Mouse (Mus musculus) fibroblast of lung, adult 2 months (primary cell): ENCODE data around the gene Xcl1.

ENCODE experiments used
- DNase-seq: peaks from one replicate; pipeline ENCODE4 v3.0.0-alpha.2; 2011; ENCODE audit warnings: low read depth

Xcl1 gene

GRCm38 (mm10) chr1:164905047-164905446, 30.3 kb downstream of the Xcl1 start:
- DNase-seq, result no peak

DNA sequence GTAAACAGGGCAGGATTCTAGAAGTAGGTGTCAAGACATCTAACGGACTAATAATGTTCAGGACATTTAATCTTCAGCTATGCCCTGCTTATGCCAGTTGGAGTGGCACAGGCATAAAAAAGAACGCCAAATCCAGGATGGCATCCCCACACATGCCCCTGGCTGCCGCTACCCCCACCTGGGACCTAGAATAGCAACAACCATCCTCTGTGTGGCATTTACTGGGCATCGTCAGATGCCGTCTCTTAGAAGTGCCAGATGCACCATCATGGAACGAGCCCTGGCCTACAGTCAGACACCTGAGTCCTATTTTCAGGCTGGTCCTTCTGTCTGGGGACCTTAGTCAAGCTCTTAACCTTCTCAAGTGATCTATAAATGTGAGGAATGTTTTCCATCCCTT, 34.6 kb downstream of the Xcl1 start:
- no peak for DNase-seq

DNA sequence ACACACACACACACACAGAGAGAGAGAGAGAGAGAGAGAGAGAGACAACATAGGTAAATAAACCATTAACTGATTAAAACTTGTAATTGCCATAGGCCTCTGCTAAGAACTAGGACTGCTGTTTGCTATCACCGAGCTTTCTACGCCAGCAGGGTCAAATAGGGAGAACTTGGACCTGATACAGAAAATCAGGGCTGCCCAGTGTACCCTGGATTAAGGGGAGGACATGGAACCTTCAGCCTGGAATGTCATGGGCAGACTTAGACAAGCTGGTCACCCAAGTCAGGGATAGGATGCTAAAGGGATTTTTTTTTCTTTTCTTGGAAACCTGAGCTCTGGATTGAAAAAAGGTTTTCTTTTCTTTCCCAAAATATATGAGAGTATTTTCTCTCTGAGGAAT, 35.1 kb downstream of the Xcl1 start:
- DNase-seq, result no peak

DNA sequence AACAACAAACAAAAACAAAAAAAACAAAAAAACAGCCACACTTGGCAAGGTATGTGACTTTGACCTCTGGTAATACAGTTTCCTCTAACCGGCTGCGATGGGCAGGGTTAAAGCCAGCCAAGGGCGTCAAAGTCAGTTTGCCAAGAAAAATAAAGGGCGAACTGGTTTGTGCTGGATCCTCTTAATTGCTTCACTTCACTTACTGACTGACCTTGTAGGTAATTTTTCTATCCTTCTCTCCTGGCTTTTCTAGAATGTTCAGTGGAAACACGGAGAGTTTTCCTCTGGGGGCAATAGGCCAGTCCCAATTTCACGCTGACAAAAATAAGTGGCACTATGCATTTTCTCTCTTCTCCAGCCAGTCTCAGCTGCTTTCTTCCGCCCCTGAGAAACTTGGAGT, 35.8 kb downstream of the Xcl1 start:
- no peak for DNase-seq

GRCm38 (mm10) chr1:164898846-164899351, 36.4 kb downstream of the Xcl1 start:
- DNase-seq, result peak; percentile 58

DNA sequence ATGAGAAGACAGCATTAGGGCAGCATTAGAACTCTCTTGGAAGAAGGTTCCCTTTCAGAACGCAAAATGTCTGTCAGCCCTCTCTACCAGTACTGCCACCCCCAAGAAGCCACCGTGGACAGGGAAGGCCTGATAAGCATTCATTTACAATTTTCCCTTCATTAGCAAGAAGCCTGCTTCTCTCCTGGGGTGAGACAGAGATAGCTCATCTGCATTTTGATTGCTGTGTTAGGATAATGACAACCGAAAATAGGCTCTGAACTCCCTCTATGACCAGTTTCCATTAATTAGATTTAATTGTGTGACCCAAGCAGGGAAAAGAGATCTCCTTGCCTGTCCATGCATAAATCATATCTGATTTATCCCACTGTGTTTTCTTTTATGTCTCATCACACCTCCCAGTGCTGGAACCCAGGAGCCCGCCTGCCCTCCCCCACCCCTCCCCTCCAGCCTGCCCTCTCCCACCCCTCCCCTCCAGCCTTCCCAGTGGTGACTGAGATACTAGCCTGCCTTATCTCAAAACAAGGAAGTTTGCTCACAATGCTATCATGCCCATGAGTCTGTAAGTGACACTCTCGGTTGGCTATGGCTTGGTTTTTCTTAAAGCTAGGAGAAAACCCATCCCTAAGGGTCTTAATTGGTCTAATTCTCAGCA, 38.0 kb downstream of the Xcl1 start:
- DNase-seq, result no peak

DNA sequence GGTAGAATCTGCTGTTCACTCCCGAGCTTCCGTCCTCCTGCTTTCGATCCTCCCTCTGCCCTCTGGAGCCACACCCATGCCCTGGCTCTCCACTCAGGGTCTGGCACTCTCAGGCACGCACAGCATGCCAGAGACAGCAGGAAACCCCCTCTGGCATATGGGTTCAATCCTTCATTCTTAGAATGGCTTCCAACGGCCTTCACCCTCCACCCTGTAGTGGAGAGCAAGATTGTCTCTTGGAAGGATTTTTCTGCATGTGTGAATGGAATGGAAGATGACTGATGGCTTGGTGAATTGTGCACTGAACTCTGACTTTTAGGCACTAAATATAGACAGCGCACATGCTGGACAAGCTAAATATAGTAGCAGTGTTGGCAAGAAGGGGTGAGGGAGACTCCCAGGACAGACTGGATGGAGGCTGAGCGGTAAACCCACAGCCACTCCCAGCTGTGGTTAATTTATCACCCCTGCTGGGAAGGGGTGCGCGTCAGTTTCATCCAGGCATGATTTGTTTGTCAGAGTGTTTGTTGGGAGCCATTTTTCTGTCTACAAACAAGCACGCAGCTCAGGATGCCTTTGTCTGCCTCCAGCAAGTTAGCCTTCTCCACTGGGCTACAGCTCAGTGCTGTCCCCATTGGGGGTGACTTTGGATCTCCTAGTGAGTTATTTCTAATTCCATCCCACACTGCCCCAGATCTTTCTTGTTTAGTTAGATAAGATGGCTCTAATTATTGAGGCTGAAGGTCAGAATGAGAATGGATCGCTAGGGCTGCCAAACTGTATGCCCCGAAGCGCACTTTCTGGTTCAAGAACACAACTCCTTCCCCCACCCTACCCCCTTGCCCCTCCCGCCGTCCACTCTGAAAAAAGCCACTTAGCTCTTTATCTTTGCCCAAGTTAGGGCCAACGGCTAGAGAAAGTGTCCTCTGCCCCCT, 38.8 kb downstream of the Xcl1 start:
- DNase-seq, result no peak

DNA sequence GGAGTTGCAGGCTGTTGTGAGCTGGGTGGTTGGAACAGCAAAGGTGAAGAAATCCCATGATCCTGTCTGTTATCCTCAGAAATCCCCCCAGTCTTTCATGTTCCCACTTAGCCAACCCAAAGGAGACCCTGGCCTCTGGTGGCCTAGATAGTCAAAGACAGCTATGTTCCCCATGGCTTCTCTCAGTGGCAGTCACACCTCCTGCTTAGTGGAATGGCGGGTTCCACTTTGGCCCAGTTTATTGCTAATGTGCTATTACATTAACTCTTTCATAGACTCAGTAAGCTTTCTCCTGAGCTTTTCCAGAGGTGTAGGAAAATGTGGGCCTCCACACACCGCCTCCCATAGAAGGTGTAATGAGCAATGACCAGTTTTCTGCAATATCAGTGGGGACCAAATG, 39.5 kb downstream of the Xcl1 start:
- DNase-seq, result no peak

DNA sequence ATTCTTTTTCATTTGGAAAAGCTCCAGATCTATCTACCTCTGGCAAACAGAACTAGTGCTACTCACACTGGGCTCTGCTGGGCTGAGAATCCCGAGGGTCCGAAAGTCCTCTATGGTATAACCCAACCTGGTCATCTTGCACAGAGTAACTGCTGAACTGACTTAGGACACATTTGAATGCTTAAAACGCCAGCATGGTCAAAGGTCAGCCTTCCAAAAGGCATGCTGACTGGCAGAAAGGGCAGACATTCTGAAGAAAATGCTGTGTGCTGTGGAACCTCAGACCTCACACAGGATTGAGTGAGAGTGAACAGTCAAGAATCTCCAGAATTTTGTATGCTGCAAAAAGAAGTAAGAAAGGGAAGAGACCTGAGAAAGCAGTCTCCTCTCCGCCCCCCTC, 45.0 kb downstream of the Xcl1 start:
- no peak for DNase-seq

DNA sequence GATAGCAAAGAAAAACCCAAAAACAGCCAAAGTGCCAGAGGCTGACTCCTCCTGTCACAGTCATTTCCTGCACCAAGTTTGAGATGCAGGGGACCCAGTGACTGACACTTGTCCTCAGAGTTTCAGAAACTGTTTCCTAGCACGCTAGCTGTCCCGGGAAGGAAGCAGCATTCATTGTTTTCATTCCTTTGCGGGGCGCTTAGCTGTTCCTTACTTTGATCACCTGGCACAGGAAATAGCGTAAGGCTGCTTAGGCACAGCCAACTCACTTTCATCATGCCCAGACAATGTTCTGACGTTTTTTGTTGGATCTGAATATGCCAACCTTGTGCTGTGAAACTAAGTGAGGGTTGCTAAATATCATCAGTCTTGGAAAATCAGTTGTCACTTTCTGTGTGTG, 46.8 kb downstream of the Xcl1 start:
- no peak for DNase-seq

- DNase-seq, result no peak
Measured at GRCm38 (mm10) chr1:164887775-164888174, 47.6 kb downstream of the Xcl1 start.

DNA sequence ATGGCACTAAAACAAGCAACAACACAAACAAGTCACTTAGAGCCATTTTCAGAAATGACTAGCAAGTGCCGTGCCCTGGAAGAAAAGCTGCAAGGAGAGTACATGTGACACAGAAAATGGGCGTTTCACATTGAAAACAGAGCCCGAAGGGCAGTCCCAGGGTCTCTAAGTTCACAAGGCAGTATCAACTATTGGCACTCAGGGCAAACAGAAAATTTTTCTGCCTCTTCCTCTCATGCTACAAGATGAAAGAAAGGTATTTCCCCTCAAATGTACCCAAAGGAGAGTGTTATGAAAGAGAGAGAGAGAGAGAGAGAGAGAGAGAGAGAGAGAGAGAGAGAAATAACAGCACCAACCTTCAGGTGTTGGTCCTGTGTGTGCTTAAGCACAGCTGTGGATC, 53.4 kb downstream of the Xcl1 start:
- no peak for DNase-seq
